Mouse (Mus musculus): Measurements from ENCODE around the gene Cldn34c2. TPM values are rescaled to one million over a fixed set of nuclear protein-coding genes. Genes with fewer than 3 reads are reported as not detected.
"Not testable (repeated sequence)": the region's sequence is repeated elsewhere in the genome, so short reads cannot be mapped to it uniquely, and the experiment has no call there.

The Cldn34c2 gene
- polyA plus RNA-seq (2012; rRNA removed), result not detected in 2 replicates

DNA sequence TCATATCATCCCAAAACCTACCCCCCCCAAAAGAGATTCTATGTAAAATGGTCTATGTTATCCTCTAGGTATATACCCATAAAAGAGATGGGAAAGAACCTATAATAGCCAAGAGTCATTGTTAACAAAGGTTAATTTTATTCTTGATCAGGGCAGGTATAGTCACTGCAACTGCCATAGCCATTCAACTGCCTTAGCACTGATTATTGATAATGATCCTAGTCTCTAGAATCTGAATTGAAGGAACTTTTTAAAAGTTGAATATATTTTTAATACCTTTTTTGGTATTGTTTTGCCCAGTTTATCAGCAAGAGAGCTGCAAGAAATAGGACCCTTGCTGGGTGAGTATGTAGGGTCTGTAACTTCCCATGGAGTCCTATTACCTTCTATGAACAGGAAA lies at the start of gene Cldn34c2:
Gene Cldn34c2 (plus strand): TSS at position 301 of the 400 bp plus-strand sequence.
- H3K27ac ChIP-seq (ENCODE audit: insufficient read depth, low read length); H3K36me3 ChIP-seq (ENCODE audit: control insufficient read depth, insufficient read depth, low read length); H3K4me3 ChIP-seq (ENCODE audit: extremely low read depth, insufficient read depth, insufficient read length); DNase-seq (ENCODE audit: low read depth in 1 of 2, low spot score in 2 of 2); H3K27me3 ChIP-seq (ENCODE audit: control insufficient read depth, insufficient read depth, low read length); H3K4me1 ChIP-seq (ENCODE audit: control insufficient read depth, insufficient read depth, insufficient read length): not testable (repeated sequence)

DNA sequence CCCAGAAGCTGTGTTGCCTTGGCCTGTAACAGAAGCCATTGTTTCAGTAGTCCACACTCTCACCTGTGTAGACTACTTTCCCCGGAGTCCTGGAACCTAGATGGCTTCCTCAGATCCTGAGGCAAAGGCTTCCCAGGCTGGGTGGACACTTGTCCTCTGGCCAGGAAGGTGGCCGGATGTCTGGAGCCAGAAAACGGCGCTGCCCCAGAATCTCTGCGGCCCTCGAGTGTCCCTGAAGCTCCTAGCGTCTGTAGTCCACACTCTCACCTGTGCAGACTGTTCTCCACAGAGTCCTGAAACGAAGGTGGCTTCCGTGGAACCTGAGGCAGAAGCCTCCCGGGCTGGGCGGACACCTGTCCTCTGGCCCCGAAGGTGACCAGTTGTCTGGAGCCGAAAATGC lies 30.1 kb upstream of the Cldn34c2 start:
- 88% methylated on average over 13 of the region's 13 CpGs for WGBS
- H3K27ac ChIP-seq (ENCODE audit: insufficient read depth, low read length); DNase-seq (ENCODE audit: low read depth in 1 of 2, low spot score in 2 of 2); H3K4me1 ChIP-seq (ENCODE audit: control insufficient read depth, insufficient read depth, insufficient read length); H3K4me3 ChIP-seq (ENCODE audit: extremely low read depth, insufficient read depth, insufficient read length); H3K27me3 ChIP-seq (ENCODE audit: control insufficient read depth, insufficient read depth, low read length); H3K36me3 ChIP-seq (ENCODE audit: control insufficient read depth, insufficient read depth, low read length): not testable (repeated sequence)

DNA sequence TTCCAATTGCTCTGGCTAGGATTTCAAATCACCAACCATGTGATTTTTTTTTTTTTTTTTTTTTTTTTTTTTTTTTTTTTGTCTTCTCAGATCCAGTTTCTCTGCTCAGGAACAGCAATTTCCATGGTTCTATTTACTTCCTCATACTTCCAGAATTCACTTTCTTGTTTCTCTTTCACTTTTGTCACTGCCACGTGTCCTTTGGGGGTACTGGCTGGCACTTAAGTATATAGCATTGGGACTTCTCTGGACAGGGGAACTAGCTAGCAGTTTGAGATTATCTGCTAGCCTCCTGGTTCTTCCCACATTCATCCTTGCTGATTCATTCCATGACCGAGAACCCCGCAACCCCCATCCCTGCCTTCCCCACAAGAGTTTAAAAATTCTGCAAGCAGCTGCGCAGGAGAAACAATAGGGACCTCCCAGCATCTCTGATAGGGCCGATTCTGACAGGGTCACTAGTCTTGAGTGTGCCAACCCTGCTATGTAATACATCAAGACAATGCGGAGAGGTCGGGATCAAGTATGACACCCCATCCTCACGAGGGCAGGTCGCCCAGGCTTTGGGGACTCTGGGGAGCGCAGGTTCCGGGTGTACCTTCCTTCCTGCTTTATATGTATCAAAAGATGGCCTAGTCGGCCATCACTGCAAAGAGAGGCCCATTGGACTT lies 30.8 kb downstream of the Cldn34c2 start:
- 70% methylated on average over 8 of the region's 12 CpGs for WGBS
- not testable (repeated sequence) for H3K27ac ChIP-seq (ENCODE audit: insufficient read depth, low read length); H3K4me3 ChIP-seq (ENCODE audit: extremely low read depth, insufficient read depth, insufficient read length); H3K36me3 ChIP-seq (ENCODE audit: control insufficient read depth, insufficient read depth, low read length); H3K4me1 ChIP-seq (ENCODE audit: control insufficient read depth, insufficient read depth, insufficient read length); DNase-seq (ENCODE audit: low read depth in 1 of 2, low spot score in 2 of 2); H3K27me3 ChIP-seq (ENCODE audit: control insufficient read depth, insufficient read depth, low read length)

Other genes with a start within 250 kb of the Cldn34c2 start
- gene Gm17467, start 123.1 kb downstream of the Cldn34c2 start, polyA plus RNA-seq (2012; rRNA removed), result not detected in 2 replicates
- not detected in 2 replicates for gene Cldn34c3, start 212.0 kb downstream of the Cldn34c2 start, polyA plus RNA-seq (2012; rRNA removed)